Mouse (Mus musculus) thymus, adult 2 months (tissue): ENCODE measurements around the gene Zfpm1.

Experiments
- CTCF ChIP-seq: fragments of 200-500 bp; IDR thresholded peaks from 2 replicates; pipeline ENCODE4 v1.5.1; 2012; ENCODE audit warnings: mild to moderate bottlenecking, control low read depth, low read length, moderate library complexity, borderline replicate concordance; ENCODE audit not compliant: control insufficient read depth, poor library complexity, insufficient read depth; ENCODE audit errors: extremely low read depth
- POLR2A ChIP-seq: fragments of 200-500 bp; IDR thresholded peaks from 2 replicates; pipeline ENCODE4 v1.6.1; 2012; ENCODE audit warnings: mild to moderate bottlenecking, low read length, control low read depth, moderate library complexity; ENCODE audit not compliant: control insufficient read depth, poor library complexity, insufficient read depth; ENCODE audit errors: extremely low read depth

DNA sequence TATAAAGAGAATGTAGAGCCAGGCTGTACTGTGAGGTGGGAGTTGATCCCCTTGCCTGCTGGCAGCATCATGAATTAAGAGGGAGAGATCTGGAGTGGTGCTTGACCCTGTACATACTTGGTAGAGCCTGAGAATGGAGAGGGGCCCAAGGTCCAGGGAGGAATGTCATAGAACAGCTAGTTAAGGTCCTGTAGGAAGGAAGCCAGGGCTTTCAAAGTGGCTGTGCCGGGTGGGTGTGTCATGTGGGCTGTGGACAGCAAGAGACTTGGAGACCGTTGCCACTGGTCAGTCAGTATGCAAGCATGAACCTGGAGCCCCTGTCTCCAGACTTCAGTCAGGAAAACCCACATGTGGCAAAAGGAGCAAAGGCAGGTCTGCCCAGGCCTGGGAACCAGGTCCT lies 43.3 kb downstream of the Zfpm1 start:
- TF ChIP-seq CTCF: no peak
- TF ChIP-seq POLR2A: no peak
